Mouse (Mus musculus) hematopoietic stem cell, adult 5-6 weeks (primary cell): ENCODE measurements around the gene Agmat. TPM values are rescaled to one million over a fixed set of nuclear protein-coding genes. Genes with fewer than 3 reads are reported as not detected.
"Not testable (repeated sequence)": the region's sequence is repeated elsewhere in the genome, so short reads cannot be mapped to it uniquely, and the experiment has no call there.

Source experiments
- ATAC-seq, 2 experiments: fragments of 125-278 bp in 1 of 2; replicated peaks in 1 of 2; 2 replicates each; pipeline ENCODE4 v1.8.0; 2016 to 2017; ENCODE audit warnings: inconsistent platforms in 2 of 2, mild to moderate bottlenecking in 2 of 2, moderate number of reproducible peaks in 2 of 2, low read depth in 1 of 2, moderate TSS enrichment in 1 of 2; ENCODE audit not compliant: low FRiP score in 2 of 2, poor library complexity in 2 of 2, severe bottlenecking in 2 of 2, insufficient read depth in 1 of 2, low TSS enrichment in 1 of 2
- total RNA-seq: library from RNA; stranded (forward); fragments of 172-1452, 232-1000 nt; gene quantifications from 2 replicates; pipeline ENCODE4 v1.2.3, GENCODE M21; 2017

The Agmat gene
- total RNA-seq, 1 experiment from 2014 or later, result not detected

GRCm38 (mm10) chr4:141763476-141763875 is 17.0 kb downstream of the Agmat start:
- ATAC-seq, result no peak

- ATAC-seq, result no peak
These were observed 18.5 kb downstream of the Agmat start for GRCm38 (mm10) chr4:141765008-141765407.

- peak in 1 of 2 experiments; percentile 15; a peak in 1 of 4 replicates for ATAC-seq
These were observed 19.8 kb downstream of the Agmat start for GRCm38 (mm10) chr4:141766316-141766667.

GRCm38 (mm10) chr4:141766668-141767352 is 20.3 kb downstream of the Agmat start:
- ATAC-seq, result no peak; a peak in 1 of 4 replicates

DNA sequence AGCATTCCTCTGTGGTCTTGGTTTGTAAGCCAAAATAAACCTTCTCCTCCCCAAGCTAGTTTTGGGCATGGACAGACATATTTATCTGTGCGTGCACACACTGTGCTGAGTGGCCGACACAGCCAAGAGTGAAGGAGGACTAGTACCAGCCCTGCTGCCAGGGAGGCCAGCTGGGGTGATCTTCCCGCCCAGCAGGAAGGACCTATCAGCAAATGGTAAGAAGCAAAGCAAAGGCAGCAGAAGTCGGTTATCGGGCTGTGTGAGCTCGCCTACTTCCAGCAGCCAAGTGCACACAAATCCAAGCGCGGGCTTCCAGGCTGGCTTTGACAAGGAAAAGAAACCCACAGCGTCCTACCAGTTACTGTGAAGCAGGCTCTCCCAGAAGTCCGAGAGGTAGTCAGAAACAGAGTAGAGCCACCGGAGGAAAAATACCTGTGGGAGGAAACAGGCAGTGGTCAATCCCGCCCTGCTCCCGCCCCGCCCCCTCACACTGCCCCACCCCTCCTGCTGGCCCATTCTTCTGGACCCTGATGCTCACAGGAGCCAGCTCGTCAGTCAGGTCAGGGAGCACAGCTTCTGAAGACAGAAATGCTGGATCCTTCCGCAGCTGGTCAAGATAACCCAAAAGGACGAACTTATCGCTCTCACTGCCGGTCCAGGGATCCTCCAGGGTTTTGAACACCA is 21.0 kb downstream of the Agmat start:
- ATAC-seq, result no peak; a peak in 1 of 4 replicates

GRCm38 (mm10) chr4:141769501-141770160 is 23.2 kb downstream of the Agmat start:
- ATAC-seq, result no peak

GRCm38 (mm10) chr4:141771823-141772222 is 25.4 kb downstream of the Agmat start:
- ATAC-seq, result no peak

DNA sequence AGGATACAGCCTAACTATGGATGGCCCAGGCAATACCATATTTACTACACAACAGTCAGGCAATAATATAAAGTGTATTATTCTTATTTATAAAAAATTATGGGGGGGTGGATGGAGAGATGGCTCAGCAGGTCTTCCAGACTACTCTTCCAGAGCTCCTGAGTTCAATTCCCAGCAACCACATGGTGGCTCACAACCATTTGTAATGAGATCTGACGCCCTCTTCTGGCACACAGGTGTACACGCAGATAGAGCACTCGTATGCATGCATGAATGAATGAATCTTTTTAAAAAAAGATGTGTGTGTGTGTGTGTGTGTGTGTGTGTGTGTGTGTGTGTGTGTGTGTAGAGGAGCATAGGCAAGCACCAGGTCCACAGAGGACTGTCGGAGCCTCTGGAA is 26.5 kb downstream of the Agmat start:
- not testable (repeated sequence) for ATAC-seq

DNA sequence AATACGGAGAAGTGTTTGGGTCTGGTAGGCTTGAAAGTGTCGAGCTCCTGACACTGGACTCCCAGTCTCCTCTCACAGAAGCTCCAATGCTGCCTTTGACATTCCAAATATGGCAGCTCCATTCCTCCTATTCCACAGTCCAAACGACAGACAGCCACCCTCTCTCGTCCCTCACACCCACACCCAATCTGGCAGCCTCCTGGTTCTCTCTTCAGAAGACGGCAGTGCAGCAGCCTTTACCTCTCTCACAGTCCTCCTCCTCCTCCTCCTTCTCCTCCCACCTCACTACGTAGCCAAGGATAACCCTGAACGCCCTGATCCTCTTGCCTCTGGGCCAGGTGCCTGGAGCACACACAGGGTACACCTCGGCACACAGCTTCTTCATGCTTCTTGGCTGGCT is 33.4 kb downstream of the Agmat start:
- no peak for ATAC-seq

DNA sequence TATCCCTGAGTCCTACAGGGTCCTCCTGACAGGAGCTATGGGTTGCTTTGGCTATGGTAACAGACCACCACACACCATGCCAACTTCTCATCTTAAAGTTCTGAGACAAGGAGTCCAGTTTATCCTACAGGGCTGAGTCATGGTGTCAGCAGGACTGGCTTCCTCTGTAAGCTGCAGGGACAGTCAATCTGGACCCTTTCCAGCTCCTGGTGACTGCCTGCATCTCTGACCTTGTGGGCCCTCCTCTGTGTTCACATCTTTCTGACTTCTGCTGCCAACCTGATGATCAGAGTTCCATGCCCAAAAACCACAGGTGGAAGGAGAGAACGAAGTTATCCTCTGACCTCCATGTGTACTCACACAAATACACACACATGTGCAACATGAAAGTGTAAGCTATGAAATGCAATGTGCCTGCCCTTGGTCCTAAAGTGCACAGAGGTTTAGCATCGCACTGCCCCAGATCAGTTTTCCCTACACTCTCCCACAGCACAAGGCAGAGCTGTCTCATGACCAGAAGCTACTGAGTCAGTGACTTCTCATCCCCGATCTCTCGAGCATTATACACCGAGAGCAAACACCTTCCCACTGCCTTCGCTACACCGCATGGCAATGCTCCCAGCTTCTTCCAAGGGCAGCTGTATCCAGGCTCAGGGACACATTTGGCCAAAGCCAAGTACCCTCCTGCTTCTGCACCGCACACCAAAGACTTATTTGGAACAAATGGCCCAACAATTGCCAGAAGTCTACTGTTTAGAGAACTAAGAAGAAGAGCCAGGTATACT is 34.9 kb downstream of the Agmat start:
- ATAC-seq, result no peak

GRCm38 (mm10) chr4:141784835-141785234 is 38.4 kb downstream of the Agmat start:
- ATAC-seq, result no peak

DNA sequence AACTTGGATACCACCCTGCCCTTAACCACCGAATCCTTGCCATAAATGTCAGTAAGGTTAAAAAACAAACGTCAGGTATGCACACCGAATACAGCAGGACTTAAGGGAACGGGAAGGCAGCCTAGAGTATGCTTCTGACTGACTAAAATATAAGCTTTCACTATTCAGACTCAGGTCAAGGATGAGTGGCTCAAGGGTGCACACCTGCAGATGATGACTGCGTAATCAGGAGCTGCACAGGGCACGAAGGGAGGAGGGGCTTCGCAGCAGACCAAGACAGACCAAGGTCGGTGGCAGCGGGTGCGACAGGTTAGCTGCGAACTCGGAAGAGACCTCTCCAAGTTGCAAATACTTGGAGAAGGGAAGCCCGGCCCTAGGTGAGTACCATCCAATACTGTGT is 39.7 kb downstream of the Agmat start:
- no peak for ATAC-seq

DNA sequence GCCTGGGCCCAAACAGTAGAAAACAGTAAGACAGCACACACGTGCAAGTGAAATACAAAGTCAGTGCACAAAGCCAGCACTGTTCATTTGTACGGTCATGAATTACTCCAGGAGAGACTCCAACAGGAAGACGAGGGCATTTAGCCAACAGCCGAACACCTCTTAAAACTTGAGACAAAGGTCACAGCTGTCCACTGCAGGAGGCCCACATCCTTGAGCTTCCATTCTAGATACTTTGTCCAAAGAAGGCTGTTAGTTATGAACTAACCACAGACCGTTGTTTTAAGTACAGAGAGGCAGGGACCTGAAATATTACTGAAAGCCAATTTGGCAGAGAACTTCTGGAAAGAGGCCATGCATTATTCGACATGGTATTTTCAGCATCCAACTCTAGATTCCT is 40.6 kb downstream of the Agmat start:
- no peak for ATAC-seq

DNA sequence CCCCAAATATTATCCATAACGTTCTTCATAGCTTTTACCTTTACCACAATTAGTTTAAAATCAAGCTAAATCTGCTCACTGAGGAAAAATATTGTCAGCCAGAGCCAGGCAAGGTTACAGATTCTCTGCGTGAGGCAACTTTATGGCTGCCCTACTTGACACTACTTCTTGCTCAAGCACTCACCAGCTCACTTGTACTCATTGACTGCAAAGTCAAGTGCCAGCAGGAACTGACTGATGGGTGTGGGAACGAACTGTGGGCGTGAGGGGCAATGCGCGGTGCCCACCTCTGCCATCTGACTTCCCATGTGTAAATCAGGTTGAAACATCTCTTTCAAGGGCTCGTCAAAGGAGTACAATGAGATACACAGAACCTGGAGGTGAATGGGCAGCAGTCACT is 41.0 kb downstream of the Agmat start:
- no peak for ATAC-seq

- ATAC-seq, result no peak
These were observed 43.2 kb downstream of the Agmat start for GRCm38 (mm10) chr4:141789564-141790218.

GRCm38 (mm10) chr4:141790524-141790990 is 44.1 kb downstream of the Agmat start, which contains the start of gene Dnajc16:
Dnajc16 (minus strand) TSS chr4:141790931.
- ATAC-seq, result peak; percentile 80 to 86

- no peak for ATAC-seq
These were observed 45.0 kb downstream of the Agmat start for GRCm38 (mm10) chr4:141791486-141791885.
